Mouse (Mus musculus) forebrain, embryonic 16.5 days (tissue): ENCODE results near the gene Cdk15. TPM values are rescaled to one million over a fixed set of nuclear protein-coding genes. Genes with fewer than 3 reads are reported as not detected.

Source experiments
- ATAC-seq: fragments of 200-750 bp; cut with Nextera tagmentation; 2 replicates; pipeline ENCODE4 v1.8.0; 2017; ENCODE audit warnings: mild to moderate bottlenecking, moderate library complexity
- H3K27ac ChIP-seq: fragments of 300-500 bp; sonication (generic); 2 replicates; pipeline ENCODE4 v1.5.1; 2014; ENCODE audit warnings: low read length, control low read depth
- H3K27me3 ChIP-seq: fragments of 300-500 bp; sonication (generic); replicated peaks from 2 replicates; pipeline ENCODE4 v1.6.1; 2014; ENCODE audit warnings: low read length; ENCODE audit not compliant: control insufficient read depth, insufficient read depth
- H3K36me3 ChIP-seq: fragments of 300-500 bp; sonication (generic); 2 replicates; pipeline ENCODE4 v1.6.1; 2014; ENCODE audit not compliant: control insufficient read depth, insufficient read depth
- H3K4me1 ChIP-seq: fragments of 300-500 bp; sonication (generic); replicated peaks from 2 replicates; pipeline ENCODE4 v1.6.1; 2014; ENCODE audit warnings: low read length; ENCODE audit not compliant: control insufficient read depth, insufficient read depth
- H3K4me2 ChIP-seq: fragments of 300-500 bp; sonication (generic); 2 replicates; pipeline ENCODE4 v1.6.1; 2014; ENCODE audit warnings: mild to moderate bottlenecking, low read length, control low read depth
- H3K4me3 ChIP-seq: fragments of 300-500 bp; sonication (generic); replicated peaks from 2 replicates; pipeline ENCODE4 v1.5.1; 2014; ENCODE audit warnings: mild to moderate bottlenecking, low read length, control low read depth
- H3K9ac ChIP-seq: fragments of 300-500 bp; sonication (generic); replicated peaks from 2 replicates; pipeline ENCODE4 v1.6.1; 2014; ENCODE audit warnings: low read depth, low read length, control low read depth
- H3K9me3 ChIP-seq: fragments of 300-500 bp; sonication (generic); 2 replicates; pipeline ENCODE4 v1.6.1; 2016; ENCODE audit warnings: low read length; ENCODE audit not compliant: control insufficient read depth
- WGBS: fragments of 180-500 bp; shearing (Covaris S2); extraction: QIAGEN DNeasy Blood & Tissue Kit; methylation state at CpG from one replicate; pipeline ENCODE4 v1.1.7; 2014; 5-methylcytosine and 5-hydroxymethylcytosine counted together
- polyA plus RNA-seq: library from polyadenylated mRNA; unstranded; fragments of >200 nt; fragmentation: Nextera tagmentation; extraction: Ambion mirVana; gene quantifications from 2 replicates; pipeline ENCODE4 v1.2.1, GENCODE M21; 2015

Cdk15 gene
- polyA plus RNA-seq, 1 experiment from 2014 or later: 0.56 TPM

- no peaks in the 10 kb centered on the region for H3K4me1 ChIP-seq
- no peaks in the 10 kb centered on the region for H3K36me3 ChIP-seq
- H3K27me3 ChIP-seq: no peaks in the 10 kb centered on the region
- no peak overlapping the region for H3K4me3 ChIP-seq
- H3K9me3 ChIP-seq: no peaks in the 10 kb centered on the region
- no peak for ATAC-seq
- H3K27ac ChIP-seq: no peak overlapping the region
- no peak overlapping the region for H3K9ac ChIP-seq
- 67% methylated on average over 8 of the region's 8 CpGs for WGBS
- H3K4me2 ChIP-seq: no peak overlapping the region
Measured at GRCm38 (mm10) chr1:59268931-59269330, 12.2 kb downstream of the Cdk15 start.

- Histone ChIP-seq H3K4me1 (no peaks in the 10 kb centered on the region), H3K4me2 (no peak overlapping the region), H3K9ac (no peak overlapping the region), H3K36me3 (no peaks in the 10 kb centered on the region), H3K27ac (no peak overlapping the region), H3K27me3 (no peaks in the 10 kb centered on the region), H3K9me3 (no peaks in the 10 kb centered on the region), H3K4me3 (no peak overlapping the region)
- 90% methylated on average over 6 of the region's 6 CpGs for WGBS
- ATAC-seq: no peak
Measured at GRCm38 (mm10) chr1:59269466-59269865, 12.8 kb downstream of the Cdk15 start.

GRCm38 (mm10) chr1:59269951-59270689 lies 13.4 kb downstream of the Cdk15 start:
- Histone ChIP-seq H3K4me2 (no peak overlapping the region), H3K9ac (no peak overlapping the region), H3K4me1 (no peaks in the 10 kb centered on the region), H3K27me3 (no peaks in the 10 kb centered on the region), H3K9me3 (no peaks in the 10 kb centered on the region), H3K4me3 (no peak overlapping the region), H3K36me3 (no peaks in the 10 kb centered on the region), H3K27ac (no peak overlapping the region)
- WGBS: 47% methylated on average over 20 of the region's 20 CpGs
- peak; percentile 52; the same call in 1 of the 2 replicates for ATAC-seq

GRCm38 (mm10) chr1:59272189-59272588 lies 15.5 kb downstream of the Cdk15 start:
- Histone ChIP-seq H3K36me3 (no peaks in the 10 kb centered on the region), H3K9me3 (no peaks in the 10 kb centered on the region), H3K27me3 (no peaks in the 10 kb centered on the region), H3K9ac (no peak overlapping the region), H3K4me3 (no peak overlapping the region), H3K27ac (no peak overlapping the region), H3K4me1 (no peaks in the 10 kb centered on the region), H3K4me2 (no peak overlapping the region)
- 41% methylated on average over 3 of the region's 3 CpGs for WGBS
- ATAC-seq: no peak

GRCm38 (mm10) chr1:59285880-59286279 lies 29.2 kb downstream of the Cdk15 start:
- Histone ChIP-seq H3K27ac (no peak overlapping the region), H3K36me3 (no peaks in the 10 kb centered on the region)

GRCm38 (mm10) chr1:59286316-59286850 lies 29.7 kb downstream of the Cdk15 start:
- Histone ChIP-seq H3K9me3 (no peaks in the 10 kb centered on the region), H3K36me3 (no peaks in the 10 kb centered on the region), H3K4me3 (no peak overlapping the region), H3K27me3 (no peaks in the 10 kb centered on the region), H3K9ac (no peak overlapping the region), H3K4me2 (no peak overlapping the region), H3K27ac (no peak overlapping the region), H3K4me1 (no peaks in the 10 kb centered on the region)
- no peak for ATAC-seq
- 80% methylated on average over 13 of the region's 13 CpGs for WGBS

More at GRCm38 (mm10) chr1:59285880-59286279, 29.2 kb downstream of the Cdk15 start:
- WGBS: 89% methylated on average over 5 of the region's 5 CpGs
- no peaks in the 10 kb centered on the region for H3K27me3 ChIP-seq
- no peak overlapping the region for H3K4me2 ChIP-seq
- H3K4me1 ChIP-seq: no peaks in the 10 kb centered on the region
- H3K9ac ChIP-seq: no peak overlapping the region
- ATAC-seq: no peak
- no peaks in the 10 kb centered on the region for H3K9me3 ChIP-seq
- H3K4me3 ChIP-seq: no peak overlapping the region

GRCm38 (mm10) chr1:59287733-59288132 lies 31.0 kb downstream of the Cdk15 start:
- ATAC-seq: no peak
- no peak overlapping the region for H3K9ac ChIP-seq
- no peaks in the 10 kb centered on the region for H3K36me3 ChIP-seq
- H3K4me3 ChIP-seq: no peak overlapping the region
- H3K4me1 ChIP-seq: no peaks in the 10 kb centered on the region
- no peaks in the 10 kb centered on the region for H3K27me3 ChIP-seq
- H3K9me3 ChIP-seq: no peaks in the 10 kb centered on the region
- WGBS: 66% methylated on average over 8 of the region's 8 CpGs
- no peak overlapping the region for H3K4me2 ChIP-seq
- H3K27ac ChIP-seq: no peak overlapping the region

- H3K9ac ChIP-seq: no peak overlapping the region
- H3K4me2 ChIP-seq: no peak overlapping the region
- no peaks in the 10 kb centered on the region for H3K36me3 ChIP-seq
- no peak for ATAC-seq
- H3K4me1 ChIP-seq: no peaks in the 10 kb centered on the region
- no peak overlapping the region for H3K27ac ChIP-seq
- no peaks in the 10 kb centered on the region for H3K27me3 ChIP-seq
- H3K9me3 ChIP-seq: no peaks in the 10 kb centered on the region
- H3K4me3 ChIP-seq: no peak overlapping the region
- WGBS: 36% methylated on average over 2 of the region's 2 CpGs
Measured at GRCm38 (mm10) chr1:59291652-59292051, 34.9 kb downstream of the Cdk15 start.

- no peak for ATAC-seq
- WGBS: 92% methylated on average over 1 of the region's 1 CpGs
- no peaks in the 10 kb centered on the region for H3K27me3 ChIP-seq
- no peak overlapping the region for H3K4me2 ChIP-seq
- H3K4me1 ChIP-seq: no peaks in the 10 kb centered on the region
- H3K27ac ChIP-seq: no peak overlapping the region
- H3K36me3 ChIP-seq: no peaks in the 10 kb centered on the region
- H3K4me3 ChIP-seq: no peak overlapping the region
- no peak overlapping the region for H3K9ac ChIP-seq
- no peaks in the 10 kb centered on the region for H3K9me3 ChIP-seq
Measured at GRCm38 (mm10) chr1:59295769-59296168, 39.1 kb downstream of the Cdk15 start.
